Mouse (Mus musculus): ENCODE results near the gene Prdm5. TPM values are rescaled to one million over a fixed set of nuclear protein-coding genes. Genes with fewer than 3 reads are reported as not detected.
A peak's percentile ranks its signal among the peaks of the same experiment; 100 is the strongest.

Gene Prdm5
- polyA plus RNA-seq, 1 experiment from 2014 or later: 5.5 TPM

DNA sequence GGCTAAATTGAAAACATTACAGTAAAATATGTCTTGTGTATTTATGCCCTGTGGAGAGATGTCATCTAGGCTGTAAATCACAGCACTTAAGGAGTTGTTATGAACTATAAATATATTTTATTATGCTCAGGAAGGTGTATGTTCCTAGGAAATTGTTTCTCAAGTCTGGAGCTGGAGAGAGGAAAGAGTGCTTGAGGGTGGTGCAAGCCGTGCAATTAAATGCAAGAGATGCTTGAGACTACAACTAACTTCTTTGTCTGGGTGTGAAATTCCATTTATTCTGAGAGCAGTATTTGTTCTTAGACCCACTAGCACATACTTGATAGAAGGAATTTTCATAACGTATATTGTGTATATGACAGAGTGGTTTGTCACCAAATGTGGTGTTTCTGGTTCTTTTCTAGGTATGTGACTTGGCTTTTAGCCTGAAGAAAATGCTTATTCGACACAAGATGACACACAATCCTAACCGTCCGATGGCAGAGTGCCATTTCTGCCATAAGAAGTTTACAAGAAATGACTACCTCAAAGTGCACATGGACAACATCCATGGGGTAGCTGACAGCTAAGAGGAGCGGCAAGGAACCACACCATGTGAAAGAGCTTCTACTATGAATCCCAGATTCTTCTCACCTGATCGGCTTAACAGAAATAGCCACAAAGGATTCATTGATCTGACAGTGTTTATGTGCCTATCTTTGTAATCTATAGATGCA lies 156.9 kb downstream of the Prdm5 start:
- H3K4me2 ChIP-seq (ENCODE audit: low read length): no peak overlapping the region
- 89% methylated on average over 7 of the region's 7 CpGs for WGBS
- H3K27me3 ChIP-seq (replicated peaks; ENCODE audit: control insufficient read depth, insufficient read depth, low read length): no peaks in the 10 kb centered on the region
- H3K4me1 ChIP-seq (replicated peaks; ENCODE audit: control insufficient read depth, insufficient read depth, low read length): no peaks in the 10 kb centered on the region; the same call in 1 of the 2 replicates
- H3K36me3 ChIP-seq (ENCODE audit: control insufficient read depth, insufficient read depth): no peaks in the 10 kb centered on the region; the same call in 1 of the 2 replicates
- H3K4me3 ChIP-seq (replicated peaks; ENCODE audit: low read length): no peak overlapping the region
- no peak overlapping the region for H3K27ac ChIP-seq (ENCODE audit: low read length)
- H3K9ac ChIP-seq (replicated peaks; ENCODE audit: low read depth, low read length): no peak overlapping the region
- no peak for ATAC-seq
- H3K9me3 ChIP-seq (ENCODE audit: control insufficient read depth, low read length): no peaks in the 10 kb centered on the region

DNA sequence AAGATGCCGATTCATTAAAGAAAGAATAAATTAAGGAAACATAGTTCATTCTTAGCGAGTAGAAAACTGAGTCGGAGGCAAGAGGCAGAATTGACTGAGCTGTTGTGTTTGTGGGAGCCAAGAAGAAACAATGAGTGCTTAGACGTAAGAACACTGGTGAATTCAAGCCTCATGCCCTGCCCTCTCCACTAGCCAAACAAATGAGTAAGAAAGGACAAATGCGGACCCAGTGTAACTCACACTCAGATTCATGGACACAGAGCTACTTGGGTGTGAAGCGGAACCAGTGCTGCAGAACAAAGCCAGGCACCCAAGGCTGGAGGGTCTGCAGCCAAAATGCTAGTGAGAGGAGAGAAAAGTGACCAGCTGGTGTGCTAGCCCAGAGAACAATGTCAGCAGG lies 171.7 kb downstream of the Prdm5 start:
- no peak overlapping the region for H3K4me3 ChIP-seq (replicated peaks; ENCODE audit: low read length)
- WGBS: 58% methylated on average over 6 of the region's 6 CpGs
- H3K27me3 ChIP-seq (replicated peaks; ENCODE audit: control insufficient read depth, insufficient read depth, low read length): no peaks in the 10 kb centered on the region
- no peak overlapping the region for H3K4me2 ChIP-seq (ENCODE audit: low read length)
- no peak overlapping the region for H3K27ac ChIP-seq (ENCODE audit: low read length)
- H3K9me3 ChIP-seq (ENCODE audit: control insufficient read depth, low read length): no peaks in the 10 kb centered on the region
- H3K36me3 ChIP-seq (ENCODE audit: control insufficient read depth, insufficient read depth): no peaks in the 10 kb centered on the region
- H3K4me1 ChIP-seq (replicated peaks; ENCODE audit: control insufficient read depth, insufficient read depth, low read length): no peaks in the 10 kb centered on the region
- H3K9ac ChIP-seq (replicated peaks; ENCODE audit: low read depth, low read length): no peak overlapping the region
- ATAC-seq: no peak

DNA sequence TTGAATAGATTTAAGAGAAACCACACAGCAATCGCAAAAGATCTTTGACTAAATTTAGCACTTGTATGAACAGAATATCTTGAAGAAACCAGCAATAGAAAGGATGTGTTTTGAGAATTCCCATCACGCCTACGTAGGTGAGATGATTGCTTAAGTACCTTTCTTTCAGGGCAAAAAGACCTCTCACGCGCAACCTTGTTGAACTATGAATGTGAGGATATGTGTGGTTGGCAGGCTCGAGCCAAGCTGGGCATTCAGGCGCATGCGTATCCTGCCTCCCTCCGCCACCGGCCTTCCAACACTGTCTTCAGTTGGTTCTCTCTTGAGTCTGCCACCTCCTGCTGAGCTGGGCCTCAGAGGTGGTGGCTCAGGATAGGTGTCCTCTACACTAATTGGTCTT lies 173.5 kb downstream of the Prdm5 start, which contains the start of gene 4930544G11Rik:
Gene 4930544G11Rik (plus strand): TSS at position 301 of the 400 bp plus-strand sequence.
- H3K4me1 ChIP-seq (replicated peaks; ENCODE audit: control insufficient read depth, insufficient read depth, low read length): no peaks in the 10 kb centered on the region
- no peaks in the 10 kb centered on the region for H3K36me3 ChIP-seq (ENCODE audit: control insufficient read depth, insufficient read depth)
- H3K27ac ChIP-seq (ENCODE audit: low read length): no peak within 1 kb of the TSS
- H3K4me2 ChIP-seq (ENCODE audit: low read length): no peak within 1 kb of the TSS
- no peaks in the 10 kb centered on the region for H3K9me3 ChIP-seq (ENCODE audit: control insufficient read depth, low read length)
- no peaks in the 10 kb centered on the region for H3K27me3 ChIP-seq (replicated peaks; ENCODE audit: control insufficient read depth, insufficient read depth, low read length)
- H3K9ac ChIP-seq (replicated peaks; ENCODE audit: low read depth, low read length): no peak within 1 kb of the TSS
- ATAC-seq: no peak
- WGBS: 98% methylated on average over 10 of the region's 10 CpGs
- H3K4me3 ChIP-seq (replicated peaks; ENCODE audit: low read length): no peak within 1 kb of the TSS

DNA sequence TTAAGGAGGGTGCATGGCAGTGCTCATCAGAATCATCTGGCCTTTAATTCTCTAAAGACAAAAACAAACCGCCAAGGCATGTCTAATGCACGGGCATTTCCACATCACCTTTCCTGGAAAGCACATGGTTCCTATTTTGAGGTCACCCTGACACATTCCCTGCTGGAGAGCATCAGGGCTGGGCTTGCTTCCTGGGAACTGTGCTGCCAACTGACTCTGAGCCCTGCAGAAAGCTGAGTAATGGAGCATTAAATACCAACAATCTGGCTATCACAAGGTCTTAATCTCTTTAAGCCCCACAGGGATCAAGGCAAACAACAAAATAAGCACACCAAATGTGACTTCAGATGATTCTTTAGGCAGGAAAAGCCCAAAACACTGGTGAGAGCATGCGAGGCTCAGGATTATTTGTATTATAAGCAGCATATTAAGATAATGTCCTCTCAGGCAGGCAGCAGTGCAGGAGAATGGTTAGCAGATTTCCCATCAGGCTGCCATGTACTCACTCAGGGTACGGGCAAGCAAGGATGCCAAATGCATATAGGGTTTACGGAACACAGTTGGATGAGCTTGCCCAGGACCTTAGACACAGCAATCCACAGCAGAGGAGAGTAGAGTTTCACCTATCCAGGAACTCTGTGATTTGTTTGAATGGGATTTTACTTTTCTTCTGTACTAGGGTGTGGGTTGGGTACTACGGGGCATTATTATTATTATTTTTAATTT lies 190.8 kb downstream of the Prdm5 start:
- Histone ChIP-seq H3K4me2 (ENCODE audit: low read length) (no peak overlapping the region), H3K4me3 (replicated peaks; ENCODE audit: low read length) (no peak overlapping the region), H3K27me3 (replicated peaks; ENCODE audit: control insufficient read depth, insufficient read depth, low read length) (no peaks in the 10 kb centered on the region), H3K4me1 (replicated peaks; ENCODE audit: control insufficient read depth, insufficient read depth, low read length) (no peaks in the 10 kb centered on the region), H3K27ac (ENCODE audit: low read length) (no peak overlapping the region), H3K36me3 (ENCODE audit: control insufficient read depth, insufficient read depth) (no peaks in the 10 kb centered on the region), H3K9me3 (ENCODE audit: control insufficient read depth, low read length) (no peaks in the 10 kb centered on the region), H3K9ac (replicated peaks; ENCODE audit: low read depth, low read length) (no peak overlapping the region)
- WGBS: 62% methylated on average over 6 of the region's 6 CpGs
- no peak for ATAC-seq

DNA sequence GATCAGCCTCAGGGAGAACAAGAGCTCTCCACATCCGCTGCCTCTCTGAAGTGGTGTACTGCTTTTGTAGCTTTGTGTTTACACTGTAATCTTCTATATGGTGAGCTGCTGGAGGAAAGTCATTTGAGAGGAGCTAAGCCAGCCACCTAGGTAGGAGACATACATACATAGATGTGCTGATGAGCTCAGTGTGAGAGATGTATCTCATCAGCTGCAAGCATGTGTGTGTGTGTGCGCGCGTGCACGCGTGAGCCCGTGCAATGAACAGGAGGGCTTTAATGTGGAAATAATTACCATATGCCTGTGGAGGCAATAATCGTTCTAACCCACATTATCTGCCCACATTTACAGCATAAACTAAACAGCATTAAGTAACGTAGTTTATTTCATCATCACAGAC lies 191.6 kb downstream of the Prdm5 start:
- 87% methylated on average over 9 of the region's 9 CpGs for WGBS
- H3K9ac ChIP-seq (replicated peaks; ENCODE audit: low read depth, low read length): no peak overlapping the region
- H3K27me3 ChIP-seq (replicated peaks; ENCODE audit: control insufficient read depth, insufficient read depth, low read length): no peaks in the 10 kb centered on the region
- peak; percentile 23; the same call in 1 of the 2 replicates for ATAC-seq
- H3K4me1 ChIP-seq (replicated peaks; ENCODE audit: control insufficient read depth, insufficient read depth, low read length): no peaks in the 10 kb centered on the region
- H3K27ac ChIP-seq (ENCODE audit: low read length): no peak overlapping the region
- no peak overlapping the region for H3K4me3 ChIP-seq (replicated peaks; ENCODE audit: low read length)
- no peaks in the 10 kb centered on the region for H3K36me3 ChIP-seq (ENCODE audit: control insufficient read depth, insufficient read depth)
- no peaks in the 10 kb centered on the region for H3K9me3 ChIP-seq (ENCODE audit: control insufficient read depth, low read length)
- H3K4me2 ChIP-seq (ENCODE audit: low read length): no peak overlapping the region

Other genes starting within 250 kb of the Prdm5 start
- 3.9 and 7.3 TPM in 2 replicates for gene Ndnf, start 107.4 kb upstream of the Prdm5 start, polyA plus RNA-seq (2015; fragmentation: Nextera tagmentation; extraction: Ambion mirVana)
- not detected in 2 replicates for gene 4930544G11Rik, start 173.6 kb downstream of the Prdm5 start, polyA plus RNA-seq (2015; fragmentation: Nextera tagmentation; extraction: Ambion mirVana)